Mouse (Mus musculus) MEL (cell line): ENCODE results near the gene Tmem256.
A peak's percentile ranks its signal among the peaks of the same experiment; 100 is the strongest.

Experiments used
- CTCF ChIP-seq, 3 experiments: IDR thresholded peaks in 2 of 3; conservative IDR thresholded peaks in 1 of 3; 2 replicates each; pipeline ENCODE4 v1.5.1; 2011 to 2012; ENCODE audit warnings: low read length in 3 of 3, low read depth in 2 of 3, mild to moderate bottlenecking in 2 of 3, improper control_type of control experiment in 1 of 3, inconsistent platforms in 1 of 3, mixed read lengths in 1 of 3, moderate library complexity in 1 of 3; ENCODE audit not compliant: control insufficient read depth in 1 of 3, insufficient read depth in 1 of 3, poor library complexity in 1 of 3, severe bottlenecking in 1 of 3
- NELFE ChIP-seq: IDR thresholded peaks from 2 replicates; pipeline ENCODE4 v1.6.1; 2011; ENCODE audit warnings: low read depth, low read length, improper control_type of control experiment
- NRF1 ChIP-seq: IDR thresholded peaks from 2 replicates; pipeline ENCODE4 v1.6.1; 2014; ENCODE audit warnings: low read depth, mild to moderate bottlenecking, inconsistent platforms, low read length, improper control_type of control experiment, moderate library complexity; ENCODE audit not compliant: poor library complexity, insufficient read depth, severe bottlenecking
- POLR2A ChIP-seq, 2 experiments: IDR thresholded peaks; 2 replicates each; pipeline ENCODE4 v1.6.1; 2011 to 2012; ENCODE audit warnings: low read length in 2 of 2, mild to moderate bottlenecking in 2 of 2, control low read depth in 1 of 2, improper control_type of control experiment in 1 of 2, low read depth in 1 of 2, moderate library complexity in 1 of 2; ENCODE audit not compliant: control insufficient read depth in 1 of 2, insufficient read depth in 1 of 2, poor library complexity in 1 of 2
- SMC3 ChIP-seq: IDR thresholded peaks from 2 replicates; pipeline ENCODE4 v1.6.1; 2011; ENCODE audit warnings: low read depth, low read length, improper control_type of control experiment

- no peak for TF ChIP-seq CTCF (IDR thresholded peaks at IDR 0.05 in 2 of 3, conservative IDR thresholded peaks at IDR 0.05 in 1 of 3; ENCODE audit: control insufficient read depth in 1 of 3, insufficient read depth in 1 of 3, low read depth in 2 of 3, low read length in 3 of 3, poor library complexity in 1 of 3, severe bottlenecking in 1 of 3)
- TF ChIP-seq SMC3, result no peak
- TF ChIP-seq POLR2A (IDR thresholded peaks at IDR 0.05; ENCODE audit: control insufficient read depth in 1 of 2, insufficient read depth in 1 of 2, low read depth in 1 of 2, low read length in 2 of 2, poor library complexity in 1 of 2), result no peak
- TF ChIP-seq NRF1, result 0 out of 2 replicates have a peak, but pooled peaks have one; percentile 24
- no peak for TF ChIP-seq NELFE
Observed at GRCm38 (mm10) chr11:69846738-69847688, 8.7 kb downstream of the Tmem256 start.
